Mouse (Mus musculus) adrenal gland, postnatal 14 days (tissue): Measurements from ENCODE around the gene Rae1. TPM values are rescaled to one million over a fixed set of nuclear protein-coding genes. Genes with fewer than 3 reads are reported as not detected.
A peak's percentile ranks its signal among the peaks of the same experiment; 100 is the strongest.

ENCODE experiments used
- DNase-seq: peaks from one replicate; pipeline ENCODE4 v3.0.0; 2021; ENCODE audit warnings: mixed read lengths
- total RNA-seq: library from RNA; stranded (reverse); gene quantifications from 2 replicates; pipeline ENCODE4 v1.2.3, GENCODE M21; 2021

The Rae1 gene
- total RNA-seq, 1 experiment from 2014 or later: 55.3 TPM

DNA sequence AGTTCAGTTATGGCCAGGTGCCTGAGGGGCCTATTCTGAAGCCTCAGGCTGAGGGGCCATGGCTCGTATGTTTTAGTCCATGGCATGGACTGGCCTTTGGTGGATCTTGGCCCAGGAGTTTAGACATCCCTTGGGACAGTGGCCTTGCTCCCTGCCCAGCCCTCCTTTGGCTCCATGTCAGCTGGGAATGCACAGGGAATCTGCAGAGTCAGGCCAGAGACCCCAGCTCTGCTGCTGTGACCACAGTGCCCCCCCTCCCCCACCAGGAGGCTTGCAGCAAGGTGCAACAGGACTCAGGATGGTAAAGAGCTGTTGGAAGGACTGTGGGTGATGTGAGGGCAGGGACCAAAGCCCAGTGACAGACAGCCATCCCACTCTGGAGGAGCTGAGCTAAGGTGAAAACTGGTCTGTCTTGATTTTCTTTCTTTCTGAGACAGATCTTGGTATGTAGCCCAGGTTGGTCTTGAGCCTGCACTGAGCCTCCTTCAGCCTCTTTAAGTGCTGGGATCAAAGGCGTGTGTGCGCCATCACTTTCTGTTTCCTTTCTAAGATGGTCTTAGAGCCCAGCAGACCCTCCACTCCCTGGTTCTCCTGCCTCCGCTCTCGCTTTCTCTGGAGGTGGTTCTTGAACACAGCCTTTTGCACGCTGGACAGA, 27.4 kb downstream of the Rae1 start:
- DNase-seq: peak; percentile 49

- peak; percentile 49 for DNase-seq
Observed at GRCm38 (mm10) chr2:173027824-173028495, 28.0 kb downstream of the Rae1 start.

DNA sequence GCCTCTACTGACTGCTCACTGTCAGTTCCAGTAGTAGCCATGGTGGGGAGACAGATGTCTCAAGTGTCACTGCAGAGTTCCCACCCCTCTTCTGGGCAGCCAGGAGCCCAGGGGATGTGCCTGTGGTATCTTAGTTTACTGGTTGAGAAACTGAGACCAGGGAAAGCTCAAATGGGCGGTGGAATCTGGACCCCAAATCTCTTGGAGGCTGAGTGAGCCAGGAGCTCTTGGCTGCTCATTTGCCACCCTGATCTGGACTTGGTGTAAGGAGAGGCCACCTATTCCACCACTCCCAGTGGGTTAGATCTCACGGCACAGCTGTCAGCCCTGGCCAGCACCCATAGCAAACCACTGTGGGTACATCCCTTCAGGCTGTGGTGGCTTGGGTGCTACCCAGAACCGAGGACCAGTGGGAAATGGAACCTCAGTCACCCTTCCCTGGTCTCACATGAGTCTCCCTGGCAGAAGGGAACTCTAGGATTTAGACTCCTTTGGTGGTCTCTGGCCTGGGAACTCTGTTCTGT, 28.7 kb downstream of the Rae1 start:
- DNase-seq: no peak

DNA sequence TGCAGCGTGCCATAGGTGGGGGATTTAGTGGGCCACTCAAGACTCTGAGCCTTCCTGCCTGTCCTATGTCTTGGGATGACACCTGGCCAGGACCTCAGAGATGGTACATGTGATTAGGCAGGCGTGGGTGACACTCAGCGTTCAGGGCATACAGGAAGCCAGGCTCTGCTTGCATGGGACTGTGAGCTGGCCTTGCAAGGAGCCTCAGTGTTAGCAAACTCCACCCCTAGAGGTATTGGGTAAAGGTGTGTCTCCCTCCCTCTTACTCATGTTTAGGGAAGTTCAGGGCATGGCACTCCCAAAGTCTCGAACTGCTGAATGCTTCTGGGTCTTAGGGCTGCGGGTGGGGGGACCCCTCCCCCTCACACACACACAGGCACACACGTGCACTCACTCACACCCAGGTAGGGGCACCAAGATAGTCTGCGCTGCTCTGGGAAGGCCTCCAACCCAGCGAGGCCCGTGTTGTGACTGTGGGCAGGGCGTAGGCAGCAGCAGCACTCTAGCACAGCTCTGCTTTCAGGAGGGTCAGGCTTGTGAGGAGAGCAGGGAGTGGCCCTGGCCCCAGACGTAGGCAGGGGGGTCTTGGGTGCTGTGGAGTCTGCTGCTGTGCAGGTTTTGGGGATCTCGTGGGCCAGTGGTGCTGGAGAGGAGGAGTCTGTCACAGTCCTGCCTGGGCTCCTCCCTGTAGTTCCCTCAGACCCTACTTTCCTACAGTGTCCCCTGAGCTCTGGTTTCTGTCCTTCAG, 30.8 kb downstream of the Rae1 start:
- DNase-seq: no peak

GRCm38 (mm10) chr2:173033531-173033930, 33.6 kb downstream of the Rae1 start:
- no peak for DNase-seq

GRCm38 (mm10) chr2:173034998-173035397, 35.1 kb downstream of the Rae1 start:
- DNase-seq: no peak

DNA sequence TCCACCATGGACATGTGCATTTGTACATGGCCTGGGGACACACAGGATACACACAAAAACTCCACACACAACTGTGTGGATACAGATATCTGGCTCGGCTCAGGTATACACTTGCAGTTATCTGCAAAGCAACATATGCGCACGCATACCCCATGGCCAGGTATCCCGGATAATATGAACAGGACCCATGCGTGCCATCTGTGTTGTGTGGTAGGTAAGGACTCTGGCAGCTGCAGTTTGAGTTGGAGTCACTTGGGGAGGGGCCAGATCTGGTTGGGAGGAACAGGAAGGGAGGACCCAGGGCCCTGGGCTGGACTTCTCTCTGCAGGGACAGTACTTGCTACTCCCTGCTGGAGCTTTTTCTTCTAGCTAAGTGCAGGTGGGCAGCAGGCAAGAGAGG, 35.7 kb downstream of the Rae1 start:
- no peak for DNase-seq

- DNase-seq: no peak
Observed at GRCm38 (mm10) chr2:173036055-173036454, 36.1 kb downstream of the Rae1 start.

- no peak for DNase-seq
Observed at GRCm38 (mm10) chr2:173036611-173037010, 36.7 kb downstream of the Rae1 start.

DNA sequence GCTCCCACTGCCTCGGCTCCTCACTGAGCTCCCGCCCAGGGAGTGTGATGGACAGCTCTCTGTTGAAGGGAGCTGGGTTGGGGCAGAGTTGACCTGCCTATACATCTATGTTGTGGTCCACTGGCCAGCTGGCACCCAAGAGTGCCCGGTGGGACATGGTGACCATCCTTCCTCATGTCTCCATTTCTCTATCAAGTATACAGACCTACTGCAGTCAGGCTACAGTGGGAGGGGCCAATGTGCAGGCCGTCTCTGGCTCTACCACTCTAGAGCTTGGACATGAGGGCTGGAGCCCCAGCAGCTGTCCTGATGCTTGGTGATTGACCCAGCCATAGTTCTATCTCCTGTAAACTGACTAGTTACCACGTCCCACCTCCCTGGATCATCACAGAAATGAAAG, 37.4 kb downstream of the Rae1 start:
- no peak for DNase-seq

DNA sequence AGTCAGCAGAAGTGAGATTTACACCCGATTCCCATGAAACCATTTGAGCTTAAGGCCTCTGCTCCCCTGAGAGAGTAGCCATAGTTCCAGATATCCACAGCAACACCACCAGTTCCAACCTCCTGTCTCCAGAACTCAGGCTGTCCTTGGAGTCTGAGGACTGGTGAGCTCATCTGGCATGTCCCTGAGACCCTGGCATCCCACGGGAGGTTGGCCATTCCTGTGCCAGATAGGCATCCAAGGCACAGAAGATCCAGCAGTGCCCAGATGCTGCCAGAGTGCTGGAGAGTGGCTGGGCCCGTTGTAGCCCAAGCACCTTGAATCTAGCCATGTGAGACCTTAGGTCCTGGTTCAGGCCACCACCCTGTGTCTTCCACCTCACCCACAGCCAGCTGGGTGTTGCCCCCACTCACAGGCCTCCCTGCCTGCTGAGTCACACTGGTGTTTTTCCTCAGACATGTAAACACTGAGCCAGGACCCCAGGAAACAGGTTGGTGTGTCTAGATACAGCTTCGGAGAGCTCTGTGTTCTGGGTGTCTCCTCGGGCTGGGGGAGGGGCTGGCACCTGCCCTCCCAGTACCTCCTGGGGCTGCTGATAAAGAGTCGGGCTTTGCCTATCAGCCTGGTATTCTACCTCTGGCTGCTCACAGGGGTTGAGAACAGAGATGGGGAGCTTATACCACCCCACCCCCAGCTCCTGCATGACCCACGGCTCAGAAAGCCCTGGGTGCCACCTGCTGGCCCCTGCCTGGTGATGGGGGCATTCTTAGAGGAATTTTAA, 38.1 kb downstream of the Rae1 start:
- peak; percentile 62 for DNase-seq

- no peak for DNase-seq
Observed at GRCm38 (mm10) chr2:173039041-173039440, 39.1 kb downstream of the Rae1 start.

- no peak for DNase-seq
Observed at GRCm38 (mm10) chr2:173040803-173041202, 40.9 kb downstream of the Rae1 start.

- DNase-seq: no peak
Observed at GRCm38 (mm10) chr2:173041242-173041641, 41.3 kb downstream of the Rae1 start.

GRCm38 (mm10) chr2:173041893-173042292, 42.0 kb downstream of the Rae1 start:
- no peak for DNase-seq

- DNase-seq: no peak
Observed at GRCm38 (mm10) chr2:173042504-173043162, 42.7 kb downstream of the Rae1 start.

GRCm38 (mm10) chr2:173044198-173044970, 44.5 kb downstream of the Rae1 start:
- DNase-seq: peak; percentile 92

DNA sequence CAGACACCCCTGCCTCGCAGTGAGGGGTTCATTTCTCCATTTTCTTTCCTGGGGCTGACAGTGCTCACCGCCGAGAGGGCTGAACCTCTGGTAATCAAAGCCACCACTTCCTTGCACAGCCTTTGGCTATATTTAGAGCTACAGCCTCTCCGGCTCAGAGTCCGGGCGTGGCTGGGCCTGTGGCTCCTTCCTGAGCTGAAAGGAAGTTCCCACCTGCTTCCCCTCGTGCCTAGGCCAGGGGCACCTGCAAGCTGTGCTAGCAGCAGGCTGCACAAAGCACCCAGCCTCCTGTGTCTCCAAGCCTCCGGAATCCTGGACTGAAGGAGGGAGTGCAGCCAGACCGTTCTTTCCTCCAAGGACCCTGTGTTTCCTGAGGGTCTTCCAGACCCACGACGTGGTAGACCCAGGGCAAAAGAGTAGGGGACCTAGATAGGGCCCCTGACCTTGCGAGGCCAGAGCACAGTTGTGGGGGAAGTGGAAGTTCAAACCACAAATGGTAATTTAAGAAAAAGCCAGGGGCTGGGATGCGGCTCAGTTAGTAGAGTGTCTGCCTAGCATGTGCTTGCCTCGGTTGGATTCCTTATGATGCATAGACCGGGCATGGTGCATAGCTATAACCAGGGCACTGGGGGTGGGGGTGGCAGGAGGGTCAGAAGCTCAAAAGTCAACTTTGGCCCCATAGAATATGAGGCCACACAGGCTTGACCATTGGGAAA, 46.8 kb downstream of the Rae1 start:
- peak; percentile 29 for DNase-seq

DNA sequence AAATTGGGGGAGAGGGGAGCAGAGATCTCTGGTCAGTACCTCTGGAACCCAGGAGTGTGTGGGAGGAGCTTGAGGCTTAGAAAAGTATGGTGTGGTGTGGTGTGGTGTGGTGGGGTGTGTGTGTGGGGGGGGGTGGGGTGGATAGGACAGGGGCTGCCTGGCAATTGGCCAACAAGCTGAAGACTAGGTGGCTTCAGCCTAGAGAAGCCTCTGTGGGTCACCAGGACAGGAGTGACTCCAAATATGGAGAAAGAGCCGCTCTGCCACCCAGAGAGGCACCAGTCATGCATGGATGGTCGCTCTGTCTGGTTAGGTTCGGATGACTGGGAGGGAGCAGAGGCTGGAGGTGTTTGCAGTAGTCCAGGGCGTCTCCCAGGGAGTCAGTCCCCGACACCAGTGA, 47.6 kb downstream of the Rae1 start:
- no peak for DNase-seq

DNA sequence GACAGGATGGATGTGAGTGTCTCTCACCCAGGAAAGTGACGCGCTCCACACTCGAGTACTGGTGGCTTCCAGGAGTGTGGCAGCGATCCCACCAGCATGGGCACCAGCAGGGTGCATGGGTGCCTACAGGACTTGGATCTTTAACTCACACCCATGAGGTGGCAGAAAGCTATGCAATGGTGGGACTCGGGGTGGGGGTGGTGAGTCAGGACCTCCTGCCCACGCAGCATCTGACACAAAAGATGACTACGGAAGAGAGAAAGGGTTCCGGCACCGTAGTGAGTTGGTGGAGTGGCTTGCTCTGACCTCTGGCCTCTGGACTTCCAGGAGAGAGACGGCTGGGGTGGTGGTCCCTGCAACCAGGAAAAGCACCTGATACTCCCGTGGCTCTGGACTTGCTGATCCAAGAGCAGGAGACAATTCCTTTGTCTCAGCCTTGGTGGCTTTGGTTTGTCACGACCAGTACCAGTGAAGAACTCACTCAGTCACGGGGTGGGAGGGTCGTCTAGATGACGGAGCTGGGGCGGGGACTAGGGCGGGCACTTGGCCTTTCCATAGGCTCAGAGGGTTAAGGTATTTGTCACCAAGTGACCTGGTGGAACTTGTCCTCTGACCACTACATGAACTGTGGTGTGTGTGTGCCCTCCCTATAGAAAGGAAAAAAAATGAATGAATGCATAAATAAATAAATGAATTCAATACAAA, 48.3 kb downstream of the Rae1 start:
- DNase-seq: peak; percentile 2
